Mouse (Mus musculus) liver, adult 2 months (tissue): ENCODE data around the gene Degs2. TPM values are rescaled to one million over a fixed set of nuclear protein-coding genes. Genes with fewer than 3 reads are reported as not detected.

Source experiments
- DNase-seq: peaks from one replicate; pipeline ENCODE4 v3.0.0-alpha.2; 2011; ENCODE audit warnings: low read depth, low spot score; ENCODE audit errors: extremely low read depth
- H3K27ac ChIP-seq: fragments of 200-500 bp; replicated peaks from 2 replicates; pipeline ENCODE4 v1.5.1; 2012; ENCODE audit warnings: low read depth, mild to moderate bottlenecking, control low read depth, inconsistent platforms, low read length; ENCODE audit not compliant: insufficient read depth
- H3K27me3 ChIP-seq: fragments of 200-500 bp; 2 replicates; pipeline ENCODE4 v1.6.1; 2012; ENCODE audit warnings: mild to moderate bottlenecking, moderate library complexity, low read length, inconsistent platforms; ENCODE audit not compliant: control insufficient read depth, insufficient read depth
- H3K36me3 ChIP-seq: fragments of 200-500 bp; 2 replicates; pipeline ENCODE4 v1.6.1; 2012; ENCODE audit warnings: low read length, inconsistent platforms; ENCODE audit not compliant: control insufficient read depth, insufficient read depth
- H3K4me1 ChIP-seq: fragments of 200-500 bp; 2 replicates; pipeline ENCODE4 v1.6.1; 2011; ENCODE audit warnings: low read length; ENCODE audit not compliant: control insufficient read depth, insufficient read depth
- H3K4me3 ChIP-seq: fragments of 200-500 bp; 2 replicates; pipeline ENCODE4 v1.5.1; 2011; ENCODE audit warnings: low read depth, mild to moderate bottlenecking, control low read depth, low read length, moderate library complexity; ENCODE audit not compliant: insufficient read depth
- H3K79me2 ChIP-seq: fragments of 200-500 bp; 2 replicates; pipeline ENCODE4 v1.6.1; 2012; ENCODE audit warnings: inconsistent platforms, mild to moderate bottlenecking, low read length, moderate library complexity; ENCODE audit not compliant: control insufficient read depth, insufficient read depth
- H3K9ac ChIP-seq: fragments of 200-500 bp; 2 replicates; pipeline ENCODE4 v1.6.1; 2012; ENCODE audit warnings: low read depth, mild to moderate bottlenecking, control low read depth, inconsistent platforms, low read length
- CTCF ChIP-seq: fragments of 200-500 bp; IDR thresholded peaks from 2 replicates; pipeline ENCODE4 v1.5.1; 2011; ENCODE audit warnings: low read depth, low read length, control low read depth
- POLR2A ChIP-seq: fragments of 200-500 bp; IDR thresholded peaks from 2 replicates; pipeline ENCODE4 v1.6.1; 2011; ENCODE audit warnings: low read length, control low read depth; ENCODE audit not compliant: insufficient read depth; ENCODE audit errors: extremely low read depth
- WGBS: fragments of 180-500 bp; shearing (Covaris S2); methylation state at CpG from one replicate; pipeline ENCODE4 v1.1.7; 2018; 5-methylcytosine and 5-hydroxymethylcytosine counted together
- polyA plus RNA-seq: library from polyadenylated mRNA; depleted of rRNA; stranded (reverse); fragments of >200 nt; gene quantifications from 2 replicates; pipeline ENCODE4 v1.2.3, GENCODE M21; 2012
- total RNA-seq: library from RNA; depleted of rRNA; stranded (reverse); fragments of >200 nt; gene quantifications from 2 replicates; pipeline ENCODE4 v1.2.3, GENCODE M21; 2014

Gene Degs2
- total and polyA plus RNA-seq, 2 experiments: 0.11 to 0.65 TPM

- H3K4me1 ChIP-seq: no peaks in the 10 kb centered on the region
- 90% methylated on average over 4 of the region's 4 CpGs for WGBS
- no peak for DNase-seq
- TF ChIP-seq POLR2A (no peak), CTCF (no peak)
- H3K79me2 ChIP-seq: no peaks in the 10 kb centered on the region
- H3K27ac ChIP-seq: no peak overlapping the region
- H3K9ac ChIP-seq: no peak overlapping the region
- no peaks in the 10 kb centered on the region for H3K36me3 ChIP-seq
- no peak overlapping the region for H3K4me3 ChIP-seq
- H3K27me3 ChIP-seq: no peaks in the 10 kb centered on the region
Measured at GRCm38 (mm10) chr12:108742241-108742640, 40.1 kb upstream of the Degs2 start.

- H3K4me3 ChIP-seq: no peak overlapping the region
- no peaks in the 10 kb centered on the region for H3K27me3 ChIP-seq
- H3K79me2 ChIP-seq: no peaks in the 10 kb centered on the region
- no peak overlapping the region for H3K27ac ChIP-seq
- no peak for DNase-seq
- TF ChIP-seq POLR2A (no peak), CTCF (no peak)
- 80% methylated on average over 2 of the region's 2 CpGs for WGBS
- H3K9ac ChIP-seq: no peak overlapping the region
- no peaks in the 10 kb centered on the region for H3K36me3 ChIP-seq
- H3K4me1 ChIP-seq: no peaks in the 10 kb centered on the region
Measured at GRCm38 (mm10) chr12:108741472-108741871, 39.4 kb upstream of the Degs2 start.

- Histone ChIP-seq H3K4me3 (no peak overlapping the region), H3K4me1 (no peaks in the 10 kb centered on the region), H3K36me3 (no peaks in the 10 kb centered on the region), H3K79me2 (no peaks in the 10 kb centered on the region), H3K27ac (no peak overlapping the region), H3K9ac (no peak overlapping the region), H3K27me3 (no peaks in the 10 kb centered on the region)
- WGBS: 94% methylated on average over 12 of the region's 12 CpGs
- no peak for DNase-seq
- TF ChIP-seq POLR2A (no peak), CTCF (no peak)
Measured at GRCm38 (mm10) chr12:108738745-108739144, 36.6 kb upstream of the Degs2 start.

- H3K79me2 ChIP-seq: no peaks in the 10 kb centered on the region
Measured at GRCm38 (mm10) chr12:108737838-108738237, 35.7 kb upstream of the Degs2 start.

GRCm38 (mm10) chr12:108734386-108734785 lies 32.3 kb upstream of the Degs2 start:
- DNase-seq: no peak
- H3K4me1 ChIP-seq: no peaks in the 10 kb centered on the region
- H3K36me3 ChIP-seq: no peaks in the 10 kb centered on the region
- H3K79me2 ChIP-seq: no peaks in the 10 kb centered on the region
- WGBS: 97% methylated on average over 2 of the region's 2 CpGs
- no peaks in the 10 kb centered on the region for H3K27me3 ChIP-seq
- no peak overlapping the region for H3K9ac ChIP-seq
- H3K4me3 ChIP-seq: no peak overlapping the region
- H3K27ac ChIP-seq: no peak overlapping the region
- TF ChIP-seq POLR2A: no peak
- TF ChIP-seq CTCF: no peak

More at GRCm38 (mm10) chr12:108737838-108738237, 35.7 kb upstream of the Degs2 start:
- Histone ChIP-seq H3K27ac (no peak overlapping the region), H3K4me1 (no peaks in the 10 kb centered on the region), H3K36me3 (no peaks in the 10 kb centered on the region), H3K4me3 (no peak overlapping the region), H3K27me3 (no peaks in the 10 kb centered on the region), H3K9ac (no peak overlapping the region)
- DNase-seq: no peak
- 92% methylated on average over 7 of the region's 7 CpGs for WGBS
- TF ChIP-seq POLR2A: no peak
- no peak for TF ChIP-seq CTCF

GRCm38 (mm10) chr12:108723841-108724240 lies 21.7 kb upstream of the Degs2 start:
- Histone ChIP-seq H3K27ac (no peak overlapping the region), H3K4me3 (no peak overlapping the region), H3K27me3 (no peaks in the 10 kb centered on the region), H3K9ac (no peak overlapping the region), H3K4me1 (no peaks in the 10 kb centered on the region), H3K36me3 (no peaks in the 10 kb centered on the region), H3K79me2 (no peaks in the 10 kb centered on the region)
- 75% methylated on average over 3 of the region's 3 CpGs for WGBS
- TF ChIP-seq POLR2A (no peak), CTCF (no peak)
- no peak for DNase-seq
